Mouse (Mus musculus) thymus, postnatal 36 days (tissue): ENCODE measurements at regions not wholly inside any gene's neighbourhood (a gene's known extent, or its start where the extent isn't known, plus 50 kb on each side); places are given as distances from the start of the nearest gene placed in this dataset.
"Not testable (repeated sequence)": the region's sequence is repeated elsewhere in the genome, so short reads cannot be mapped to it uniquely, and the experiment has no call there.

ENCODE experiments used
- DNase-seq, 2 experiments: peaks; one replicate each; pipeline ENCODE4 v3.0.0; 2022; ENCODE audit warnings: mixed read lengths in 2 of 2

- DNase-seq: peak in 1 of 2 experiments; percentile 2
Measured at GRCm38 (mm10) chr12:19646071-19646470, 308.2 kb upstream of the Gm21863 start.

GRCm38 (mm10) chr12:19668541-19668940 lies 285.8 kb upstream of the Gm21863 start:
- DNase-seq: not testable (repeated sequence)

- not testable (repeated sequence) for DNase-seq
Measured at GRCm38 (mm10) chr12:19670636-19671035, 283.7 kb upstream of the Gm21863 start.
